In the genomic region with DNA sequence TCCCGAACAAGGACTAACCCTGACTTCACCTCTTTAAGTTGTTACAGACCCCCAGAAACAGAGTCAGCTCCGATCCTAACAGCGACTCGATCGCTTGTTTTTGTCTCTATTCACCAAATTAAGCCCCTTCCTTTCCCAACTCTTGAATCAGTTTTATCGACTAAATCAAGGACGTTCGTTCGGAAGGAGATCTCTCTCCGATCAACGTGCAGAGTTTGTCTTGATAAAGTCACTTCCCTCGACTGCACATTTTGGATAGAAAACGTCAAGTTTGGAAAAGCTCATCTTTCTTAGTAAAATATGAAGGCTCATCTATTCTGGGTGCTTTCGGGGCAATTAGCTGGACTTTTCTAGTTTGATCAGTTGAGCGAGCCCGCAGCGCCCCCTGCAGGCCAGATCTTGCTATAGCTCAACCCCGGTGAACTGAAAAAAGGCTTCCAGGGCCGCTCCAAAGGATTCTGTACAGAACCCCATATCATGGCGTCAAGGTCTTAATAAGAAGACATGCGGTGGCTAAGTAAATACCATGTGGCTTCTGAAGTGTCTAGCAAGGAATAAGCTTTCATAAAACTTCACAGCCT, we compare ENCODE assay signal across 8 mouse cellular contexts. TPM values are rescaled to one million over a fixed set of nuclear protein-coding genes. Genes with fewer than 3 reads are reported as not detected.
DNase-seq lines count a peak whose midpoint lies in the region; ATAC-seq and TF ChIP-seq lines count a peak whose summit lies in the region.

No protein-coding gene starts in this region.

- intact Hi-C loops in heart, postnatal 14 days (cut with DNase I) = loop anchor here (1.0 to 10.0 kb wide), 5 partner anchors 50 to 300 kb away; partner anchors contain the start of genes Phactr4 and Ythdf2

- TF ChIP-seq CTCF in ES-Bruce4 (IDR thresholded peaks at IDR 0.05; ENCODE audit: low read depth, low read length) = peak; percentile 79
- peak; percentile 83 for TF ChIP-seq CTCF in thymus, adult 2 months (IDR thresholded peaks at IDR 0.05; ENCODE audit: borderline replicate concordance, control insufficient read depth, extremely low read depth, insufficient read depth, low read length, poor library complexity)

- peak overlapping the region; percentile 92 for H3K27ac ChIP-seq in ES-Bruce4 (ENCODE audit: insufficient read depth, low read length)
- 0 out of 2 replicates have a peak overlapping the region, but pooled peaks have one; percentile 1 for H3K27ac ChIP-seq in forebrain, embryonic 13.5 days
- H3K27ac ChIP-seq in lung, embryonic 15.5 days = peak overlapping the region; percentile 88
- no peak overlapping the region; the same call in 1 of the 2 replicates for H3K27ac ChIP-seq in thymus, adult 2 months (ENCODE audit: control insufficient read depth, insufficient read depth, low read length)

- H3K4me2 ChIP-seq in forebrain, embryonic 13.5 days = peak overlapping the region; percentile 97
- H3K4me2 ChIP-seq in lung, embryonic 15.5 days = peak overlapping the region; percentile 87

- H3K4me1 ChIP-seq in ES-Bruce4 (ENCODE audit: control insufficient read depth, insufficient read depth, low read length) = no peaks in the 10 kb centered on the region
- peaks cover 12% of the 10 kb centered on the region for H3K4me1 ChIP-seq in forebrain, embryonic 13.5 days
- peaks cover 19% of the 10 kb centered on the region for H3K4me1 ChIP-seq in lung, embryonic 15.5 days
- peaks cover 7% of the 10 kb centered on the region for H3K4me1 ChIP-seq in thymus, adult 2 months (replicated peaks; ENCODE audit: control insufficient read depth, insufficient read depth, low read length)

- TF ChIP-seq POLR2A in ES-Bruce4 (IDR thresholded peaks at IDR 0.05; ENCODE audit: insufficient read depth, low read length) = no peak
- no peak for TF ChIP-seq POLR2A in thymus, adult 2 months (IDR thresholded peaks at IDR 0.05; ENCODE audit: control insufficient read depth, extremely low read depth, insufficient read depth, low read length, poor library complexity)

- H3K36me3 ChIP-seq in ES-Bruce4 (ENCODE audit: control insufficient read depth, insufficient read depth, low read length, poor library complexity, severe bottlenecking) = no peaks in the 10 kb centered on the region
- no peaks in the 10 kb centered on the region for H3K36me3 ChIP-seq in forebrain, embryonic 13.5 days (ENCODE audit: poor library complexity, severe bottlenecking)
- H3K36me3 ChIP-seq in lung, embryonic 15.5 days = no peaks in the 10 kb centered on the region
- no peaks in the 10 kb centered on the region for H3K36me3 ChIP-seq in thymus, adult 2 months (ENCODE audit: control insufficient read depth, insufficient read depth, low read length)

- DNase-seq in heart, postnatal 14 days = peak; percentile 88 to 90
- peak; percentile 85 for DNase-seq in layer of hippocampus, adult 11-12 months (ENCODE audit: low spot score)
- peak; percentile 62 for DNase-seq in ovary, adult 18-20 months (ENCODE audit: low spot score)
- DNase-seq in thymus, adult 2 months = peak; percentile 82

- no peaks in the 10 kb centered on the region for H3K27me3 ChIP-seq in ES-Bruce4 (ENCODE audit: control insufficient read depth, insufficient read depth, low read length, poor library complexity, severe bottlenecking)
- H3K27me3 ChIP-seq in forebrain, embryonic 13.5 days = peaks cover 4% of the 10 kb centered on the region; the same call in 1 of the 2 replicates
- H3K27me3 ChIP-seq in lung, embryonic 15.5 days = no peaks in the 10 kb centered on the region
- H3K27me3 ChIP-seq in thymus, adult 2 months (ENCODE audit: control insufficient read depth, insufficient read depth, low read length) = no peaks in the 10 kb centered on the region

- under 1% methylated on average over 21 of the region's 21 CpGs for WGBS in forebrain, embryonic 13.5 days
- 2% methylated on average over 21 of the region's 21 CpGs for WGBS in lung, embryonic 15.5 days
- WGBS in thymus, adult 2 months = 5% methylated on average over 21 of the region's 21 CpGs

- peak overlapping the region; percentile 93 for H3K4me3 ChIP-seq in ES-Bruce4 (ENCODE audit: low read depth, low read length)
- H3K4me3 ChIP-seq in forebrain, embryonic 13.5 days = peak overlapping the region; percentile 48
- peak overlapping the region; percentile 45 for H3K4me3 ChIP-seq in lung, embryonic 15.5 days
- no peak overlapping the region for H3K4me3 ChIP-seq in thymus, adult 2 months (ENCODE audit: control insufficient read depth, insufficient read depth, low read length)

- no peaks in the 10 kb centered on the region for H3K9me3 ChIP-seq in ES-Bruce4 (replicated peaks; ENCODE audit: control insufficient read depth, insufficient read depth, low read length, poor library complexity, severe bottlenecking)
- no peaks in the 10 kb centered on the region for H3K9me3 ChIP-seq in forebrain, embryonic 13.5 days (replicated peaks)
- no peaks in the 10 kb centered on the region for H3K9me3 ChIP-seq in lung, embryonic 15.5 days

- H3K9ac ChIP-seq in ES-Bruce4 (ENCODE audit: low read depth, poor library complexity, severe bottlenecking) = peak overlapping the region; percentile 96
- H3K9ac ChIP-seq in forebrain, embryonic 13.5 days = peak overlapping the region; percentile 38; the same call in 1 of the 2 replicates
- peak overlapping the region; percentile 31 for H3K9ac ChIP-seq in lung, embryonic 15.5 days

- ATAC-seq in cerebellum, adult (ENCODE audit: insufficient number of reproducible peaks, low FRiP score, low TSS enrichment) = peak; percentile 40; the same call in 1 of the 2 replicates
- 0 out of 2 replicates have a peak, but pooled peaks have one; percentile 20 for ATAC-seq in forebrain, embryonic 13.5 days
- ATAC-seq in lung, embryonic 15.5 days (ENCODE audit: borderline replicate concordance, extremely low read depth, low FRiP score, low TSS enrichment) = peak; percentile 17; the same call in 1 of the 2 replicates

- no peak for TF ChIP-seq EP300 in ES-Bruce4 (IDR thresholded peaks at IDR 0.05; ENCODE audit: insufficient read depth, low read depth, low read length)

RNA-seq across cellular contexts. Expression of gene Sesn2, which starts 4.3 kb away (rescaled TPM):
- polyA plus RNA-seq in ES-Bruce4 (2011; ENCODE audit: insufficient read depth, insufficient read length, low read depth, missing spikeins) = 41.6 TPM in 2 replicates
- polyA plus RNA-seq in forebrain, embryonic 13.5 days (2015; fragmentation: Nextera tagmentation; extraction: Ambion mirVana) = 6.3 and 7.0 TPM in 2 replicates
- 1 to 10 TPM; 3.8 to 3.9 TPM for total RNA-seq in heart, postnatal 14 days (2021)
- polyA plus RNA-seq in lung, embryonic 15.5 days (2015; fragmentation: Nextera tagmentation; extraction: Ambion mirVana) = 11.9 and 12.7 TPM in 2 replicates
- 12.8 and 13.2 TPM in 2 replicates for polyA plus RNA-seq in thymus, adult 2 months (2012; rRNA removed)

RNA-seq across cellular contexts. Expression of gene Atpif1, which starts 18.8 kb away (rescaled TPM):
- polyA plus RNA-seq in ES-Bruce4 (2011; ENCODE audit: insufficient read depth, insufficient read length, low read depth, missing spikeins) = 461 and 512 TPM in 2 replicates
- 1,115 and 1,299 TPM in 2 replicates for polyA plus RNA-seq in forebrain, embryonic 13.5 days (2015; fragmentation: Nextera tagmentation; extraction: Ambion mirVana)
- 100 to 1,000 TPM; 399 to 455 TPM for total RNA-seq in heart, postnatal 14 days (2021)
- 913 and 923 TPM in 2 replicates for polyA plus RNA-seq in lung, embryonic 15.5 days (2015; fragmentation: Nextera tagmentation; extraction: Ambion mirVana)
- 102 and 109 TPM in 2 replicates for polyA plus RNA-seq in thymus, adult 2 months (2012; rRNA removed)

RNA-seq across cellular contexts. Expression of gene Dnajc8, which starts 20.7 kb away (rescaled TPM):
- 340 and 348 TPM in 2 replicates for polyA plus RNA-seq in ES-Bruce4 (2011; ENCODE audit: insufficient read depth, insufficient read length, low read depth, missing spikeins)
- 162 and 175 TPM in 2 replicates for polyA plus RNA-seq in forebrain, embryonic 13.5 days (2015; fragmentation: Nextera tagmentation; extraction: Ambion mirVana)
- 10 to 100 TPM; 50.2 to 51.7 TPM for total RNA-seq in heart, postnatal 14 days (2021)
- polyA plus RNA-seq in lung, embryonic 15.5 days (2015; fragmentation: Nextera tagmentation; extraction: Ambion mirVana) = 146 and 157 TPM in 2 replicates
- 45.6 and 46.4 TPM in 2 replicates for polyA plus RNA-seq in thymus, adult 2 months (2012; rRNA removed)

RNA-seq across cellular contexts. Expression of gene Ptafr, which starts 49.2 kb away (rescaled TPM):
- polyA plus RNA-seq in ES-Bruce4 (2011; ENCODE audit: insufficient read depth, insufficient read length, low read depth, missing spikeins) = 0.22 and 0.30 TPM in 2 replicates
- 0.13 and 0.35 TPM in 2 replicates for polyA plus RNA-seq in forebrain, embryonic 13.5 days (2015; fragmentation: Nextera tagmentation; extraction: Ambion mirVana)
- total RNA-seq in heart, postnatal 14 days (2021) = 1 to 10 TPM; 1.1 to 2.0 TPM
- polyA plus RNA-seq in lung, embryonic 15.5 days (2015; fragmentation: Nextera tagmentation; extraction: Ambion mirVana) = 1.1 and 1.2 TPM in 2 replicates
- 7.1 and 8.5 TPM in 2 replicates for polyA plus RNA-seq in thymus, adult 2 months (2012; rRNA removed)

RNA-seq across cellular contexts. Expression of gene Med18, which starts 50.9 kb away (rescaled TPM):
- 22.5 and 24.4 TPM in 2 replicates for polyA plus RNA-seq in ES-Bruce4 (2011; ENCODE audit: insufficient read depth, insufficient read length, low read depth, missing spikeins)
- 26.1 and 28.1 TPM in 2 replicates for polyA plus RNA-seq in forebrain, embryonic 13.5 days (2015; fragmentation: Nextera tagmentation; extraction: Ambion mirVana)
- 1 to 10 TPM; 3.8 to 4.7 TPM for total RNA-seq in heart, postnatal 14 days (2021)
- 23.3 and 24.2 TPM in 2 replicates for polyA plus RNA-seq in lung, embryonic 15.5 days (2015; fragmentation: Nextera tagmentation; extraction: Ambion mirVana)
- 6.7 and 10.4 TPM in 2 replicates for polyA plus RNA-seq in thymus, adult 2 months (2012; rRNA removed)

Comparison
In these comparisons a context has a peak if more than half of its experiments do, and no peak if none do; other contexts are left out.
1. H3K9ac ChIP-seq: peak in every context shown above with its lines; median percentile 96 in ES-Bruce4; 38 in forebrain, embryonic 13.5 days; 31 in lung, embryonic 15.5 days.